Mouse (Mus musculus) adrenal gland (tissue): ENCODE measurements around the gene Mgat3.

Source experiments
- intact Hi-C: fragments of 180-260 bp; cut with DNase I; formaldehyde crosslinking; loops from one replicate; pipeline ENCODE4 v1.15.1; 2025

The Mgat3 gene

DNA sequence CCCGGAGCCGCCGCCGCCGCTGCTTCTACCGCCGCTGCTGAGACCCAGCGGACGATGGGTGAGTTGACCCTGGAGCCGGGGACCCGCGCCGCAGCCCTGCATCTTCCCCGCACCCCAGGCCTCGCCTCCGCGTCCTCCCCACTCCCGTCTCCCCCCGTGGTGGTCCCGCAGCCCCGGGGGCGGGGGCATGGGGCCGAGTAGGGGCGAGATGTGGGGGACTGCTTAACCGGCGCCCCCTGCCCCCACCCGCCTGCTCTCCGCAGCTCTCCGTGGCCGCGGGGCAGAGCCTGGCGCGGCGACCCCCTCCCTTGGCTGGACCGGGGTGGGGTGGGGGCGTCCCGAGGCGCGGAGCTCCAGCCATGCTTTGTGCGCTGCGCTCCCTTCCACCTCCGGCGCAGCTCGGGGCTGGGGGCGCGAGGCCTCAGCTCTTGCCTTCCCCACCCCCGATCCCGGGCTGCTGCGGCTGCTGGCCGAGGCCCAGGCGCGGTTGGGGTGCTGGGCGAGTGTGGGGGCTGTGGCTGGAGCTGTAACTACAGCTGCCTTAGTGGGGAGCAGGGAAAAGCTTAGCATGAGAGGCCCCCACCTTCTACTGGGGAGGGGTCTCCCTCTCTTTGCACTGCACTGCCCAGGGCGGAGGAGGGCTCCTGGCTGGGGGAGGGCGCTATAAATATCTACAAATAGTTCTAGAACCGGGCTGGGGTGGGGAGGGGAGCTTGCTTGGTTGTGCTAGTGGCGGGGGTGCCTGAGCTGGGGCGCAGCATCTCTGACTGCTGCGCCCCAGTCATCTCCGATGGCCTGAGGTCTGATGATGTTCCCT, 468 bp downstream of the Mgat3 start:
- intact Hi-C loops, result no loop called here

GRCm38 (mm10) chr15:80174598-80174875, 1.0 kb downstream of the Mgat3 start:
- intact Hi-C loops, result no loop called here

GRCm38 (mm10) chr15:80175316-80175715, 1.8 kb downstream of the Mgat3 start:
- intact Hi-C loops, result no loop called here

- intact Hi-C loops, result no loop called here
These were observed 2.2 kb downstream of the Mgat3 start for GRCm38 (mm10) chr15:80175756-80176155.

DNA sequence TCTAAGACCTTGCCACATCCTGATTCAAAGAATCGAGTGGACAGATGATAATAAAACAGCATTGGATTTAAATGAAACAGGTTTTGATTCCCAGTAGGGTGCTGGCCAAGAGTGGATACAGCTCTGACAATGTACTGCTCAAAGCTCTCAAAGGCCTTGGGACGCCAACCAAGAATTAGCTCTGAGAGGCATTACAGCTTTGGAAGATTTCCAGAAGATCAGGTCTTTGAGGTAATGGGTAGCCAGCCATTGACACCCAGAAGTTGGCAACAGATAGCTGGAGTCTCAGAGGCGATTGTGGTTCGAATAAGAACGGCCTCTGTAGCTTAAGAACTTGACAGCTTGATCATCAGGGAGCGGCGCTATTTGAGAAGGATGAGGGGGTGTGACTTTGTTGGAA, 8.0 kb downstream of the Mgat3 start:
- intact Hi-C loops, result no loop called here

- intact Hi-C loops, result no loop called here
These were observed 8.7 kb downstream of the Mgat3 start for GRCm38 (mm10) chr15:80182072-80182700.

DNA sequence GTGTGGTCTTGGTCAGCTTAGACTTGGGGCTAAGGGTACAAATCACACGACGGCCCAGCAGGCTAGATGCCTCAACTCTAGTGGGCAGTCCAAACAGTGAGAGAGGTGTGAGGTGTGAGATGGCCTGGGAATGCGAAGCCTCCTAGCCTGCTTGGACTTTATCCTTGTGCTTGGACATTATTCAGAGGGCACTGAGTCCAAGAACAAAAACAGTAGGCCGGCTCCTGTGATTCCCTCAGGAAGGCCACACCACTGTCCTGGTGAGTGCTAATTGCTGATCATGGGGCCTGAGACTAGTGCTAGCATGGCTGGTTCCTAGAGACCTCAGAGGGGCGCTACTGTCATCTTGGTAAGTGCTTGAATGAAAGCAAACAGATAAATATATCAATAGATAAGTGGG, 15.4 kb downstream of the Mgat3 start:
- intact Hi-C loops, result no loop called here

- intact Hi-C loops, result no loop called here
These were observed 16.6 kb downstream of the Mgat3 start for GRCm38 (mm10) chr15:80190075-80190474.

DNA sequence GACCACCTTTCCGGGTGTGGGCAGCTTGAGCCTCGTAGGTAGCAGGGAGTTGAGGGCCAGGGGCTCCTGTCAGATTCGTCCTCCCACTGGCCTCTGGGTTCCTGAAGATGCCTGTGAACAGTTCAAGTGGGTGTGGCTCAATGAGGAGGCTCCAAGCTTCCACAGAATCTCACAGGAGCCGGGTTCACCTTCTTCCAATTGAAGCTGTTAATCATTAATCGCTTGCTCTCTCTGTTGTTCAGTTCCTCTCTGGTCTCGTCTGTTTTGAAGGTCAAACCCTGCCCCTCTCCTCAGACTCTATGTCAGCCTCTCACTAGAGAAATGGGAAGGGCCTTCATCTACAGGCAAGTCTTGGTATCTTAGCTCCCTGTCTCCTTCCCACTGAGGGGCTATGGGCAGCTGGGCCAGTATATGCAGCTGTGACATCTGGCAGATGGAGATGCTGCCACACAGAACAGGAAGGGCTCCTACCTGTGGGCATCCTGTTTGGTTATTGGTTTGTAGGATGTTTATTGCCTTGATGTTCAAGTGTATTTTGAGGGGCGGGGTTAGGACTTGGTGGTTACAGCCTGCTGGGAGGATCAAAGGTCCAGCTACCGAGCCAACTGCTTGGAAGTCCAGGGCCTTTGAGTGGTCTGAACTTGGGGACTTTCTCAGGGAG, 18.2 kb downstream of the Mgat3 start:
- intact Hi-C loops, result no loop called here

- intact Hi-C loops, result no loop called here
These were observed 18.7 kb downstream of the Mgat3 start for GRCm38 (mm10) chr15:80192246-80192585.

DNA sequence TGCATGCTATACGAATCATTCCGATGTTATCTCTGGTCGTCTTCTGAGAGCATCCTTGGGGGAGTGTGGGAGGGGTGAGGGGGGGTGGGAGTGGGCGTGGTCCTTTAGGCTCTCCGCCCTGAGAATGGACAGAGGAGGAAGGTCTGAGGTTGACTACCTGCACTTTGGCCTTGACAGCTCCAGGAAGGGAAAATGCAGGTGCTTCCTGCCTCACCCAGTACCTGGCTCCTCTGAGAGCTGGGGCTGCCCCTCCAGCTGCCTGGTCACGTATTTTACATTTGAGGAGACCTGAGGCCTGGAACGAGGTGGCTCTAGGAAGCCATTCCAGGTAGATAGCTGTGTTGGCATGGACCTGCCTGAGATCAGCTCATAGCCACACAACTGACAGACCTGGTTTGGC, 19.3 kb downstream of the Mgat3 start:
- intact Hi-C loops, result no loop called here

- intact Hi-C loops, result no loop called here
These were observed 26.0 kb downstream of the Mgat3 start for GRCm38 (mm10) chr15:80199556-80199955.

GRCm38 (mm10) chr15:80202111-80202775, 28.7 kb downstream of the Mgat3 start:
- intact Hi-C loops, result no loop called here

- intact Hi-C loops, result no loop called here
These were observed 29.9 kb downstream of the Mgat3 start for GRCm38 (mm10) chr15:80203406-80203805.

- intact Hi-C loops, result no loop called here
These were observed 32.6 kb downstream of the Mgat3 start for GRCm38 (mm10) chr15:80206057-80206565.

- intact Hi-C loops, result no loop called here
These were observed 34.9 kb downstream of the Mgat3 start for GRCm38 (mm10) chr15:80208446-80208845.

DNA sequence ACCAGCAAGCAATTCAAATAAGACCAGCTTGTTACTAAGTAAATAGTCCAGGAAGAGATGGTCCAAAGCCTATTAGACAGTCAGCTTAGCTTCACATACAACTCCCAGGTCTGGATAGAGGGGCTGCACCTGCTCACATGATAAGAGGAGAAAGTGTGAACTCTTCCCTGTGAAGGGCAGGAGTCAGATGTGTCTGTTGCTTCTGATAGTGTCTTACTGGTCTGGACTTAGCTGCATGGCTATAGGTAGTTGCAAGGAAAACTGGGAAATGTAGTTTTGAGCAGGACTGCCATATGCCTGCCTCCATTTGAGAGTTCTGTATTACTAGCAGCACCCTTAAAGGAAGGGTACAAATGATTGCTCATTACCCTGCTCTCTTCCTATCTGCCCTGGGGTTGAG, 40.2 kb downstream of the Mgat3 start:
- intact Hi-C loops, result loop anchor here (10.0 kb wide), 1 partner anchor 69 kb away; no protein-coding TSS in a partner anchor

DNA sequence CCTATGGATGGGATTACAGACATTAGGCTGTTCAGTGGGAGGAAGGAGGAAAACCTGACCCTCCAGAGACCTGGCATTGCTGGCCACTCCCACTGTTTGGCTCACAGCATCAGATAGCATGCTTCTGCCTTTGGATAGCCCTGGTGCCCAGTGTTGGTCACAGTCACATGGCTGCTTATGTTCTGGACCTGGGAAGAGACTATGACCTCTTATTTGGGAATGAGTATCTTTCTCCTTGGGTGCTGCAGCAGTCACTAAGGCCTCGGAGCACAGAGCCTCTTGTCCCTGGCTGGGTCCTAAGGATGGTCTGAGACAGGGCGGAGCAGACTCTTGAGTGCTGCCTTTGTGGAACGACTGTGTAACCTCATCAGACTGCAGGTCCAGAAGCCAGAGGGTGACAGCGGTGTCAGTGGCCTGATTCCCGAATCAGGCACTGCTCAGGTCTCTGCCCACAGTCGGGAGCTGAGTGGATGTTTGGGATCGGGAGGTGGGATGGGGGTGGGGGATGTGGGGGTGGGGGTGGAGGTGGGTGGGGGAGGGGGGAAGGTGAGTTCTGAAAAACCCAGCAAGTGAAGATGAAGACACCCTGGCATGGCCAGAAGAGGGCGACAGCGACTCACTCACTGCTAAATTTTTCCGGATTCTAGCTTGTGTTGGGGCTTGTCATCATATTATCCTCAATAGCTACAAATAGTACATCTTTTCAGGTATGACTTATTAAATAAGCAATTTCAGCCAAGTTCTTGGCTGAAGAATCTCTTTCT, 42.4 kb downstream of the Mgat3 start:
- intact Hi-C loops, result loop anchor here (10.0 kb wide), 1 partner anchor 71 kb away; no protein-coding TSS in a partner anchor

GRCm38 (mm10) chr15:80216480-80216820, 42.9 kb downstream of the Mgat3 start:
- intact Hi-C loops, result loop anchor here (10.0 kb wide), 1 partner anchor 72 kb away; no protein-coding TSS in a partner anchor

- intact Hi-C loops, result loop anchor here (10.0 kb wide), 1 partner anchor 73 kb away; no protein-coding TSS in a partner anchor
These were observed 44.0 kb downstream of the Mgat3 start for GRCm38 (mm10) chr15:80217476-80217875.

DNA sequence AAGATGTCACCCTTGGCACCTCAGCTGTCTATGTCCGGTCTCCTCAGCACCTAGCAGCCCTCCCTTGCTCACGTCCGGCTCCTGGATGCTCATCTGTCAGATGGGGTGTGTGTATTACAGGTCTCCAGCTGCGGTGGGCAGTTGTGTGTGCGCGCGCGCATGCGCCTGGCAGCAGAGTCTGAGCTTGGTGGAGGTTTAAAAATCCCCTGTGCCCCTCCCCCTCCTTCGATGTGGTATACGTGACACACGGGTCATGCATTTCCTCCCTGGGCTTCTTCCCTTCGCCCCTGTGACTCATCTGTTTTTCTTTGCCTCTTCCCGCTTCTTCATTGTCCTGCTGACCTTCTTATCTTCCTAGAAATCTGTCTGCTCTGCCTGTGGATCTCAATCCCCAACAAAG, 45.7 kb downstream of the Mgat3 start:
- intact Hi-C loops, result loop anchor here (10.0 kb wide), 1 partner anchor 74 kb away; no protein-coding TSS in a partner anchor
